Mouse (Mus musculus): ENCODE measurements around the gene Fbxo46.

GRCm38 (mm10) chr7:19093537-19094385 lies 25.9 kb upstream of the Fbxo46 start:
- TF ChIP-seq ETS1 (conservative IDR thresholded peaks at IDR 0.05; ENCODE audit: low read depth, low read length) (peak; percentile 82), SIN3A (IDR thresholded peaks at IDR 0.05; ENCODE audit: low read length) (peak; percentile 93), EP300 (IDR thresholded peaks at IDR 0.05; ENCODE audit: low read length) (no peak), MYC (IDR thresholded peaks at IDR 0.05; ENCODE audit: low read depth, low read length) (0 out of 2 replicates have a peak, but pooled peaks have one; percentile 18), USF1 (IDR thresholded peaks at IDR 0.05; ENCODE audit: low read depth, low read length) (no peak), POLR2A (IDR thresholded peaks at IDR 0.05; ENCODE audit: low read depth, low read length) (peak; percentile 70), CTCF (conservative IDR thresholded peaks at IDR 0.05 in 1 of 2, IDR thresholded peaks at IDR 0.05 in 1 of 2; ENCODE audit: low read depth in 2 of 2, low read length in 2 of 2) (no peak)

Data from CH12.LX (cell line).